Mouse (Mus musculus): ENCODE measurements around the gene Olfr603.
"Not testable (repeated sequence)": the region's sequence is repeated elsewhere in the genome, so short reads cannot be mapped to it uniquely, and the experiment has no call there.

Olfr603 gene

DNA sequence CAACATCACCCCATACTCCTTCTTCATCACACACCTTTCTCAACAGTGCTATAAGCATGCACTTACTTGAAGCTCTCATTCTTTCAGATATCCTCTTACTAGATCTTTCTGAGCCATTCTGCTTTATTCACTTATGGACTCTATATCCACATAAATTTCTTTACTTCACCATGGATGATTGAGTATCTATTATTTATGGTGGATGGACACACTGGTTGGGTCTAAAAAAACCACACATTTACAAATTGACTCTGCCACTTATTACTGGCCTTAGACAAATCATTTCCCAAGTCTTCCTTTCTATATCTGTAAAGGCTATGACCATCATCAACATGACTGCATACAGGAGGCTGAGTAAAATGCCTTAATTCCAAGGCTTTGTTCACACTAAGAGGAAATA is at the start of gene Olfr603:
Gene Olfr603, minus strand, starts transcription at position 101 of the 400 bp plus-strand sequence.
- DNase-seq (ENCODE audit: low spot score) = no peak

DNA sequence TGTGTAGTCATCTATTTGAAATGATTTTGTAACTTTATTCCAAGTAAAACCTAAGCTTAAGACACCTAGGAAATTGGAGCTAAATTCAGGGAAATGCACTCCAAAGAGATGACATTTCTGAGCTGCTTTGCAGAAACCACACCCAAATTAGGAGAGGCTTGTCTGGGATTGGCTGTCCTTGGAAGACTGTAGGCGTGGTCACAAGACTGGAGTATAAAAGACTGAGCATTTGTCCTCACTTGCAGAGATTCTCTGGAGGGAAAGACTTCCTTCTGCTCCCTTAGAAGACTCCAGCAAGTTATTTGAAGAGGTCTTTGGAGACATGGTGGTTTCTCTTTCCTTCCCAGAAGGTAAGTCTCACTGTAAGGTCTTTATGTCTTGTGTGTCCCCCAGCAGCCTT is 28.8 kb upstream of the Olfr603 start, which contains the start of gene Usp17lc:
Gene Usp17lc, plus strand, starts transcription at position 301 of the 400 bp plus-strand sequence.
- DNase-seq (ENCODE audit: low spot score) = not testable (repeated sequence)

DNA sequence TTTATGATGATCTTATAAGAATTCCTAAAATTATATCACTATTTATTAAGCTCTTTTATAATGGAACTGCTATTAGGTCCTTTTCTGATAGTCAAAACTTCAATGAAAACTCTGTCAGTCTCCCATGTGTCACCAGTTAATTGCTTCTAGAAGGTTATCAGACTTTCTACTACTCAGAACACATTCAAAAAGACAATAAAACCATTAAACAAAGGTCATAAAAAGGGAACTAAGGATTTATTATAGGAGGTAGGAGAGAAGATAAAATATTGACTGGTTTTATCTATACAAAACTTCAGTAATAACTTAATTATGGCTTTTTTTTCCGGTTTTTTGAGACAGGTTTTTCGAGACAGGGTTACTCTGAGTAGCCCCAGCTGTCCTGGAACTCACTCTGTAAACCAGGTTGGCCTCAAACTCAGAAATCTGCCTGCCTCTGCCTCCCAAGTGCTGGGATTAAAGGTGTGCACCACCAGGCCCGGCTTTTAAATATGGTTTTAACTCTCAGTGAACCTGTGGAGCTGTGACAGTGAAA is 20.6 kb upstream of the Olfr603 start:
- not testable (repeated sequence) for DNase-seq (ENCODE audit: low spot score)

DNA sequence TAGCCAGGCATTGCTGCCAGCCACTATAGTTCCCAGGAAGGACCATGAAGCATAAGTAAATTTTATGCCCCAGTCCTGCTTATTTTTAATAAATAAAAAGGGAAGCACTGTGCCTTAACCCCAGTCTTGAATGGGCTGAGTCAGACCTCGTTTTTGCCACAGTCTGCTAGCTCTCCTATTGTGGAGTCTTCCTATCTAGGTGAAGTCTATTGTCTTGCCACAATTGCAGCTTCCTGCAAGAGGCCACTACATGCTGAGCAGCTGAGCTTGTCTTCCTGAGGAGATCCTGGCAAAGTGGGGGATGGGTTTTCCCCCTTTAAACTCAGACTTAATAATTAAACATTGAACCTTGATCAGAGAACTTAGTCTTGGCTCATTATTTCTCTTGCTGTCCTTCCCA is 13.0 kb upstream of the Olfr603 start:
- no peak for DNase-seq (ENCODE audit: low spot score)

DNA sequence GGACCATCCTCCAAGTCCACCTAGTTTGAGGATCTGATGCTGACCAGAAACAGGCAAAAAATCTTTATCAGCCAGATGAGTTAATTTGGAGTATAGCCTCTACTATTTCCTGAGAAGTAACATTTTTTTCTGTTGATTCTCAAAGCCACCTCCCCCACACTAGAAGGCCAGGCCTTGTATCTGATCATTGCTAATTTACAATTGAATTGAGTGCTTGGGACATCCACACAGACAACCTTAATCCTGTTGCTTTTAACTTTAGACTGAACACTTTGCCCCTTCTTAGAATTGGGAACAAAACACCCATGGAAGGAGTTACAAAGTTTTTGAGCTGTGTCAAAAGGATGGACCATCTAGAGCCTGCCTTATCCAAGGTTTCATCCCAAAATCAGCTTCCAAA is 11.8 kb upstream of the Olfr603 start:
- no peak for DNase-seq (ENCODE audit: low spot score)

DNA sequence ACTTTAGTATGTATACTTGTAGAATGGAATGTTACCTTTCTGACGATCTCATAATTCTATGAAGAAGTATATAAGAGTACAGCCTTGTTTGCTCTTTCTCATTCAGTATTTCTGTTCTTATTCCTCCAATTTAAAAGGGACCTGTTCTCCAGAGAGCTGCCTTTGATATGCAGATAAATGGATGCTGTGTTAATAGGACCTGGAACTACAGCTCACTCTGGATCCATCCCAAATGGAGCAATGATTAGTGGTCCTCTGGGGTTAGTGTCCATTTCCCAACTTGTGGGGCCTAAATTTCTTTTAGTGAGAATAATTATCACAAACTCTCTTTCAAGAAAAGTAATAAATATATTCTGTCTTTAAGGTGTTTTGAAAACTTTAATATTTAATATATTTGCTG is 23.4 kb downstream of the Olfr603 start, which contains the start of gene Olfr601:
Gene Olfr601, minus strand, starts transcription at position 101 of the 400 bp plus-strand sequence.
- no peak for DNase-seq (ENCODE audit: low spot score)

DNA sequence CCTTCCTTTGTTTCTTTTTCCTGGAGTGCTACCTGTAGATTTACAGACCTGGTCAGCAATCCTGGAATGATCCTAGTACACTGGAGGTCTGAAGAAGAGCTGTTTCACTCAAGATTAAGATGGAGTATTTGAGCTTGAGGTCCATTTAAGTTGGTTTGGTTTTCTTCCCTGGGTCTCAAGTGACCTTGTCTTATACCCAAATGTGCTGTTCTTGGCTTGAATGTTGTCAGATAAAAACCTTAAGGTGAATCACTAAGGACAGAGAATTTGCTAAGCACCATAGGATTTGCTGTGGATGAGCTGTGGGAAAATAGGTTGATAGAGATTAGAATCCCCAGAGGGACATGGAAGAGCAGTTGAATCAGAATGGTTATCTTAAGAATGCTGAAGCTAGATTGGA is 36.4 kb downstream of the Olfr603 start, which contains the start of gene Olfr600:
Gene Olfr600, minus strand, starts transcription at position 101 of the 400 bp plus-strand sequence.
- no peak for DNase-seq (ENCODE audit: low spot score)

DNA sequence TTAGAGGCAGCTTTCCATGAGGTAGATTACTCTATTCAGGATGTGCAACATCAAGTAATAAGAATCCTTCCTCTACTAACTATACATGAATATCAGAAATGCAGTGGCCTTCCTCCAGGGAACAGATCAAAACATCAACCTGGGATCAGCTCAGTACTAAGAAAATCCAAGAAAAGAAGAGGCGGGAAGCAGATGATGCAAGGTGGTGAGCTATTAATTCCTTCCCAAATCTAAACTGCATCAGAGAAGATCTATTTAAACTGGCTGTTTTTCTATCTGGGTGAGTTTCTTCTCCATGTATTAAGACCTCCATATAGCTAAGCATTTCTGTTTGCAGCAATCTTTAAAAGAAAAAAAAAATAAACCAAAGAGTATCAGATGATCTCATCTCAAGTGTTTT is 50.4 kb downstream of the Olfr603 start, which contains the start of gene Olfr599:
Gene Olfr599, plus strand, starts transcription at position 301 of the 400 bp plus-strand sequence.
- no peak for DNase-seq (ENCODE audit: low spot score)

Data from layer of hippocampus, adult 11-12 months (tissue).